Mouse (Mus musculus): ENCODE results near the gene Nufip2.

DNA sequence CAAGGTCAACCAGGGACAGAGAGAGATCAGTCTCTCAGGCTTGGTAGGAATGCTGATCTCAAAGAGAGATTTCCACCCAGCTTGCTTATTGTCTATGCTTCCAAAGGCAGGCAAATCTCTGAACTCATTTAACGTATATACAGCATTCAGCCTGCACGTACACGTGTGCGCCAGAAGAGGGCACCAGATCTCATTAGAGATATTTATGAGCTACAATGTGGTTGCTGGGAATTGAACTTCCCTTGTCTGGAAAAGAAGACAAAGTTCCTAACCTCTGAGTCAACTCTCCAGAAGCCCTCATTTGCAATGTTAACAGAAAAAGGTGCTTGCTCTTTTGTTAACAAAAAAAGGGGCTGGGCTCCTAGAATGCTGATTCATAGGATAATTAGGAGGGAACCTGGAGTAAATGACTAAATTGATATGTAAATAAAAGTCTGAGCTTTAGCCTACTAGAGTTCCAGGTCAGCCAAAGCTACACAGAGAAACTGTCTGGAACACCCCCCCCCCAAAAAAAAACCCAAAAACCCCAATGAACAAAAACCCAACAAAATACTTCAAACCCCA lies 12.4 kb upstream of the Nufip2 start:
- no peak for TF ChIP-seq POLR2A (IDR thresholded peaks at IDR 0.05; ENCODE audit: borderline replicate concordance, low read depth, low read length)
- no peak for TF ChIP-seq CTCF (IDR thresholded peaks at IDR 0.05; ENCODE audit: low read depth, low read length)
